Mouse (Mus musculus) midbrain, embryonic 13.5 days (tissue): ENCODE results near the gene Fam189a1. TPM values are rescaled to one million over a fixed set of nuclear protein-coding genes. Genes with fewer than 3 reads are reported as not detected.
A peak's percentile ranks its signal among the peaks of the same experiment; 100 is the strongest.

Experiments
- ATAC-seq: fragments of 200-750 bp; cut with Nextera tagmentation; 2 replicates; pipeline ENCODE4 v1.8.0; 2017; ENCODE audit warnings: mild to moderate bottlenecking, moderate TSS enrichment, moderate library complexity
- H3K27ac ChIP-seq: fragments of 300-500 bp; sonication (generic); 2 replicates; pipeline ENCODE4 v1.5.1; 2015; ENCODE audit warnings: inconsistent platforms, mild to moderate bottlenecking, moderate library complexity
- H3K27me3 ChIP-seq: fragments of 300-500 bp; sonication (generic); 2 replicates; pipeline ENCODE4 v1.6.1; 2015; ENCODE audit warnings: mild to moderate bottlenecking, inconsistent platforms
- H3K36me3 ChIP-seq: fragments of 300-500 bp; sonication (generic); 2 replicates; pipeline ENCODE4 v1.6.1; 2015; ENCODE audit warnings: mild to moderate bottlenecking, inconsistent platforms
- H3K4me1 ChIP-seq: fragments of 300-500 bp; sonication (generic); replicated peaks from 2 replicates; pipeline ENCODE4 v1.6.1; 2015; ENCODE audit warnings: inconsistent platforms
- H3K4me2 ChIP-seq: fragments of 300-500 bp; sonication (generic); replicated peaks from 2 replicates; pipeline ENCODE4 v1.6.1; 2015; ENCODE audit warnings: moderate library complexity, mild to moderate bottlenecking, inconsistent platforms
- H3K4me3 ChIP-seq: fragments of 300-500 bp; sonication (generic); replicated peaks from 2 replicates; pipeline ENCODE4 v1.5.1; 2015; ENCODE audit warnings: mild to moderate bottlenecking, inconsistent platforms
- H3K9ac ChIP-seq: fragments of 300-500 bp; sonication (generic); replicated peaks from 2 replicates; pipeline ENCODE4 v1.6.1; 2015; ENCODE audit warnings: mild to moderate bottlenecking, inconsistent platforms
- H3K9me3 ChIP-seq: fragments of 300-500 bp; sonication (generic); 2 replicates; pipeline ENCODE4 v1.6.1; 2016; ENCODE audit warnings: mild to moderate bottlenecking, inconsistent platforms
- WGBS: fragments of 180-500 bp; shearing (Covaris S2); methylation state at CpG from one replicate; pipeline ENCODE4 v1.1.7; 2015; 5-methylcytosine and 5-hydroxymethylcytosine counted together
- polyA plus RNA-seq: library from polyadenylated mRNA; unstranded; fragments of >200 nt; fragmentation: Nextera tagmentation; extraction: Ambion mirVana; gene quantifications from 2 replicates; pipeline ENCODE4 v1.2.1, GENCODE M21; 2015

Gene Fam189a1
- polyA plus RNA-seq, 1 experiment from 2014 or later: 5.9 TPM

DNA sequence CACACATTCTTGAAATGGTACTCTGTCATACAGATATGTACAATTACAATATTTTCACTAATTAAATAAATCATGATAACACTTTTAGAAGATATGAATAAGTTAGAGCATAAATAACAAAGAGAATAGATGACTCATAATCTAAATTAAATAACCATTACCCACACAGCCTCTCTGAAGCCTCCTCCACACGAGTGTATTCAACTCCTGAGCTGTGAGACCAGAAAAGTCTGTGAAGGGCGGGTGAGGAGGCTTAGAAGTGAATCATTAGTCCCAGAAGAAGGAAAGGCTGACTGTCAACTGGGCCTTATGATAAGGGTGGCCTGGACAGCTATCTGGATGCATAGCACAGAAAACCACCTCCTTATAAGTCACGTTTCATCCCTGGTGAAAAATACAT is 222.3 kb downstream of the Fam189a1 start:
- Histone ChIP-seq H3K9ac (no peak overlapping the region), H3K4me3 (no peak overlapping the region), H3K4me1 (0 out of 2 replicates have a peak, but pooled peaks cover 6% of the 10 kb centered on the region), H3K27ac (no peak overlapping the region), H3K4me2 (no peak overlapping the region), H3K36me3 (no peaks in the 10 kb centered on the region), H3K27me3 (no peaks in the 10 kb centered on the region), H3K9me3 (0 out of 2 replicates have a peak, but pooled peaks cover 2% of the 10 kb centered on the region)
- no peak for ATAC-seq
- WGBS: 76% methylated on average over 3 of the region's 3 CpGs

DNA sequence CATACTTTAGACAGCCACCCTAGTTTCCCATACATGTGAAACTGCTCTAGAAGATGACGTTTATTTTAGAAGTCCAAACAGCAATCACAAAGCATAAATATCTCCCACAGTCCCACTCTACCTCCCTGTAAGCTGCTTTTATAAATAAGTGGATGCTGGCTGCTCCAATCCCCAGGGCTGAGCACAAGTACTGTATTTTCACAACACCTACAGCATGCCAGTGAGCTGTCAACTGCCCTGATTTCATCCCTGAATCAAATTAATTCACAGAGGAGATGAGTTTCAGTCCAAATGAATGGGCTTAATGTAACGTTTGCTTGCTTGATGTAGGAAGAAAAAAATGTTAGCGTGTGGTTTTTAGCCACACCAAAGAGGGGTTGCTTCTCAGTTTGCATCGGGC is 225.4 kb downstream of the Fam189a1 start:
- no peaks in the 10 kb centered on the region for H3K36me3 ChIP-seq
- H3K9me3 ChIP-seq: no peaks in the 10 kb centered on the region
- 0 out of 2 replicates have a peak, but pooled peaks cover 6% of the 10 kb centered on the region for H3K4me1 ChIP-seq
- WGBS: 69% methylated on average over 4 of the region's 4 CpGs
- H3K27me3 ChIP-seq: no peaks in the 10 kb centered on the region
- H3K4me2 ChIP-seq: no peak overlapping the region
- H3K27ac ChIP-seq: no peak overlapping the region
- H3K9ac ChIP-seq: no peak overlapping the region
- H3K4me3 ChIP-seq: no peak overlapping the region
- ATAC-seq: no peak

DNA sequence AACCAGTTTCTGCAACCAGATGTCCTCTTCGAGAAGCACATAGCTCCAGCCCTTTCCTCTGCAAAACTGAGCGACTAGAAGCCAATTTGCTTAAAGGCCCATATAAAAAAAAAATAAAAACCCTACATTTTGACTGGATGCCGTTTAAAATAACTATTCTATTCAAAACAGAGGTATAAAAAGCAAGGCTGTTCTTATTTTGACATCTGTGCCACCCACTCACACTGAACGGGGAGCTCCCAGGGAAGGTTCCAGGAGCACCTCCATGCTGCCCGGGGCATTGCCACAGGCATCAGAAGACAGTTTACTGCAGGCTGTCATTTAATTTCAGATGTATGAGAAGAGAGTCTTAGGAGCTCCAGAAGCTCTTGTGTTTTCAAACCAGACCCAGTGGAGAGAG is 232.5 kb downstream of the Fam189a1 start:
- H3K9ac ChIP-seq: no peak overlapping the region
- no peaks in the 10 kb centered on the region for H3K9me3 ChIP-seq
- no peak overlapping the region for H3K4me3 ChIP-seq
- H3K27ac ChIP-seq: no peak overlapping the region
- no peaks in the 10 kb centered on the region for H3K36me3 ChIP-seq
- ATAC-seq: no peak
- H3K27me3 ChIP-seq: no peaks in the 10 kb centered on the region
- no peak overlapping the region for H3K4me2 ChIP-seq
- 82% methylated on average over 5 of the region's 5 CpGs for WGBS
- peaks cover 20% of the 10 kb centered on the region for H3K4me1 ChIP-seq

DNA sequence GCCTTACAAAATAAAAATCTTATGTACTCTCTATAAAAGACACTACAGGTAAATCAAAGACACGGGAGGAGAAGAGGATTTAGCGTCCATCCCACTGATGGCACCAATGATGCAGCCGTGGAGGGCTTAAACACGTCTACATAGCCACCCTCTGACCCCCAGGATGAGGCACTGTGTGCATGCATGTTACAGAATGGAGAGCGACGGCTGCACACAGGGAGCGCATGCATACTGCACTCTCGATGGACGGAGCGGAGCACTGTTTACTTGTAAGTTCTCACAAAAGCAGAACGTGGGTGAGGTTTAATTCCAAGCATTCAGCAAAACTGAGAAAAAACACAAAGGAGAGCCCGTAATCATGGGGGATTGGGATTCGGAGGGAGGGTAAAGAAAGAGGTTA is 235.2 kb downstream of the Fam189a1 start:
- 37% methylated on average over 13 of the region's 13 CpGs for WGBS
- Histone ChIP-seq H3K4me3 (no peak overlapping the region), H3K9me3 (no peaks in the 10 kb centered on the region), H3K4me2 (peak overlapping the region; percentile 14; the same call in 1 of the 2 replicates), H3K36me3 (no peaks in the 10 kb centered on the region), H3K4me1 (peaks cover 25% of the 10 kb centered on the region), H3K9ac (0 out of 2 replicates have a peak overlapping the region, but pooled peaks have one; percentile 33), H3K27ac (no peak overlapping the region), H3K27me3 (no peaks in the 10 kb centered on the region)
- peak; percentile 70; the same call in 1 of the 2 replicates for ATAC-seq

DNA sequence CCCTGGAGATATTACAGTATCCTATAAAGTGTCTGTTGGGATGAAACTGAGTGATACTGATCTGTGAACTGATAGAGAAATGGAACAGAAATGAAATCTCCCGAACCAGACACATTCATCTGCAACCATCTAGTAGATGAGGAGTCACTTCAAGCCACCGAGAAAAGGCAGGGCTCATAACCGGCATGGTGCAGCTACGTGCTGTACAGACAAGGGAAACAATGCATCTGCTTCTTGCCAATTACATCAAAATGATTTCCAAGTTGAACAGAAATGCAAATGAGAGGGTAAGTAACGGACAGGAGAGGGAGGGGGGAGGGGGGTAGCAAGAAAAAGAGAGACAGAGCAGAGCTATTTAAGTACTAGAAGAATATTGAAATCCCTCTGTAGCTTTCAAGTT is 235.6 kb downstream of the Fam189a1 start:
- peaks cover 26% of the 10 kb centered on the region for H3K4me1 ChIP-seq
- H3K27ac ChIP-seq: no peak overlapping the region
- H3K36me3 ChIP-seq: no peaks in the 10 kb centered on the region
- no peaks in the 10 kb centered on the region for H3K27me3 ChIP-seq
- peak overlapping the region; percentile 14; the same call in 1 of the 2 replicates for H3K4me2 ChIP-seq
- H3K4me3 ChIP-seq: no peak overlapping the region
- no peak overlapping the region; the same call in 1 of the 2 replicates for H3K9ac ChIP-seq
- no peaks in the 10 kb centered on the region for H3K9me3 ChIP-seq
- 28% methylated on average over 5 of the region's 5 CpGs for WGBS
- ATAC-seq: peak; percentile 55

DNA sequence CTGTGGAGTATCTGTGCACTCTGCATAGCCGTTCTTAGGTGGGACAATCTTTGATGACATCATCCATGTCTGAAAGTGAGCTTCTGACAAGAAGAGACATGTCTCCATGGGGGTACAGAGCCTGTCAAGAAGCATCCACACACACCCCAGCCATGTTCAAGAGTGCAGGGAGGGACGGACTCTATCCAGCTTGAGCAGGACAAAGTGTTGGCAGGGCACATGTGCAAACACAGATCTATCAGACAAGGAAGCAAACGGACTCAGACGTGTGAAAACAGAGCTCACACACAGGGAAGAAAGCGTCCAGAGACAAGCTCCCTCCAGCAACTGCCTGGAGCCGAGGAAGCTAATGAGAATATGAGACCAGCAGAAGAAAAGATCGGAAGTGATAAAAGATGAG is 239.7 kb downstream of the Fam189a1 start:
- H3K4me1 ChIP-seq: peaks cover 29% of the 10 kb centered on the region
- H3K4me3 ChIP-seq: no peak overlapping the region
- H3K27me3 ChIP-seq: no peaks in the 10 kb centered on the region
- H3K36me3 ChIP-seq: no peaks in the 10 kb centered on the region
- no peaks in the 10 kb centered on the region for H3K9me3 ChIP-seq
- peak overlapping the region; percentile 37 for H3K27ac ChIP-seq
- no peak overlapping the region for H3K4me2 ChIP-seq
- ATAC-seq: no peak
- H3K9ac ChIP-seq: no peak overlapping the region
- 55% methylated on average over 7 of the region's 7 CpGs for WGBS

DNA sequence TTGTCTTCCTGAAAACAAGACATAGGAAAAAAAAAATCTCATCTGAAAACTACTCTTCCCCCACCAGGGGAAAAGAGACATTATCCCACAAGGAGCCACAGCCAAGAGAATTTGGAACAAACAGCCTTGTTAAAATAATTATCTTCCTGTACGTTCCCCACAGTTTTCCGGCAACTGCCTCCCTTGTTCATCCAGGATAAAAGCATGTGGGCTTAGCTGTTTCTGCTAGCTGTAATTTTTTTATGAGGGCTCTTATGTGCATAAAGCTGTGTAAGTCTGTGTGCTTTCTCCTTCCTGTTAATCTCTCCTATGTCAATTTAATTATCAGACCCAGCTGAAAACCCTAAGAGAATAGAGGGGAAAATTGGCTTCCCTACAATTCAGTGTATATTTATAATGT is 241.2 kb downstream of the Fam189a1 start:
- peak; percentile 38; the same call in 1 of the 2 replicates for ATAC-seq
- H3K9me3 ChIP-seq: no peaks in the 10 kb centered on the region
- H3K4me2 ChIP-seq: no peak overlapping the region
- peaks cover 16% of the 10 kb centered on the region for H3K4me1 ChIP-seq
- no peaks in the 10 kb centered on the region for H3K36me3 ChIP-seq
- H3K9ac ChIP-seq: no peak overlapping the region
- no peak overlapping the region; the same call in 1 of the 2 replicates for H3K27ac ChIP-seq
- 46% methylated on average over 2 of the region's 2 CpGs for WGBS
- no peak overlapping the region for H3K4me3 ChIP-seq
- no peaks in the 10 kb centered on the region for H3K27me3 ChIP-seq

DNA sequence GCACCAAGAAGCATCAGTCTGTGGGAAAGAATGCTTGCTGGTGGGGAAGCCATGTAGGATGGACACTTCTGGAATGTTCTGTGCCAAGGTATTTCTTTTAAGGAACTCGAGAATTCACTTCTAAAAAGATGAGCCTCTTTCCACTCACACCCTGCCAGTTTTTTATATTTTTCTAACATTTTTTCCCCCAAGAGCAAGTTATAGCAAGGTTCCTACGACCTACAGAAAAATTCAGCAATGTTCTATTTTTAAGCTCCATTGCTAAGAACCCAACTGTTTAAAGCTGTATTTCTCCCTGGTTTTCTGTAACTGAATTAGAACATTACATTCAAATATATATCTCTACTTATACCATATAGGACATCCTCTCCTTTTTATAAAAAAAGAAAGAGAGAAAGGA is 244.4 kb downstream of the Fam189a1 start:
- whole genome bisulfite sequencing: 85% methylated on average over 2 of the region's 2 CpGs
- Histone ChIP-seq H3K9me3 (no peaks in the 10 kb centered on the region), H3K4me3 (no peak overlapping the region), H3K27ac (no peak overlapping the region), H3K27me3 (no peaks in the 10 kb centered on the region), H3K4me2 (no peak overlapping the region), H3K36me3 (no peaks in the 10 kb centered on the region), H3K4me1 (peaks cover 13% of the 10 kb centered on the region), H3K9ac (no peak overlapping the region)
- no peak for ATAC-seq

DNA sequence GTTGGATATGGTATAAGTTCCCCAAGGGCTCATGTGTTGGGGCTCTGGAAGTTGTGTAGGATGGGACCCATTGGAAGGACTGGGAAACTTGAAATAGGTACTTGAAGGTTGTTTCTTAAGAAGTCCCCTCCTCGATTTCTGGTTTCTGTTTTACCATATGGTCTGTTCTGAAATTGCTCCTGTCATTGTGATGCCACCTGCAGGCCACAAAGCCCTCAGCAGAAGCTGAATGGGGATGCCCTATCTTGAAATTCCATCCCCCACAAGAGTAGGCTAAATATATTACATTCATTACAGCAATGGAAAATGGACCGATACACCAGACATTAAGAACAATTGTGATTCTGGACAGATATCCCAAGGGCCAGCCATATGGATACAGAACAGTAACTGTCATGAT is 246.2 kb downstream of the Fam189a1 start:
- no peak overlapping the region for H3K4me2 ChIP-seq
- no peaks in the 10 kb centered on the region for H3K9me3 ChIP-seq
- H3K9ac ChIP-seq: no peak overlapping the region
- H3K4me3 ChIP-seq: no peak overlapping the region
- no peaks in the 10 kb centered on the region for H3K27me3 ChIP-seq
- ATAC-seq: no peak
- no peak overlapping the region for H3K27ac ChIP-seq
- H3K4me1 ChIP-seq: peaks cover 3% of the 10 kb centered on the region; the same call in 1 of the 2 replicates
- WGBS: 92% methylated on average over 2 of the region's 2 CpGs
- no peaks in the 10 kb centered on the region for H3K36me3 ChIP-seq

DNA sequence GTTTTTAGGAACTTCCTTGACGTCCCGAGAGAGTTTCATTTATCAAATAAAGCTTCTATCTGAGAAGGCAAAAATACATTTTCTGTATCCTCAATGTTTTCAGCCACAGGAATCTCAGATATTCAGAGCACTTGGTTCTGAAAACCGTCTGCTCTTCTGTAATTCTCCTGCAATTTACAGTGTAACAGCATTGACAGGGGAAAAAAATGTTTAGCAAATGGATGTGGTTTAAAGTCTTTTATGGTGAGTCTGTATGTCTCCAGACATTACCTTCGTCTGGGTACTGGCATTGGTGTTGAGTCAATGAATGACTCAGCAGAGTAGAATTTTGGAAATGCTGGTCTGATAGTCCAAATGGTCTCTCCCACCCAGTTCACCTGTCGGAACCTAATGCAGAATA is 249.4 kb downstream of the Fam189a1 start:
- ATAC-seq: no peak
- no peaks in the 10 kb centered on the region for H3K27me3 ChIP-seq
- H3K4me3 ChIP-seq: no peak overlapping the region
- no peak overlapping the region for H3K4me2 ChIP-seq
- H3K36me3 ChIP-seq: no peaks in the 10 kb centered on the region
- 84% methylated on average over 5 of the region's 5 CpGs for WGBS
- no peak overlapping the region for H3K9ac ChIP-seq
- no peaks in the 10 kb centered on the region for H3K4me1 ChIP-seq
- H3K9me3 ChIP-seq: no peaks in the 10 kb centered on the region
- H3K27ac ChIP-seq: no peak overlapping the region

DNA sequence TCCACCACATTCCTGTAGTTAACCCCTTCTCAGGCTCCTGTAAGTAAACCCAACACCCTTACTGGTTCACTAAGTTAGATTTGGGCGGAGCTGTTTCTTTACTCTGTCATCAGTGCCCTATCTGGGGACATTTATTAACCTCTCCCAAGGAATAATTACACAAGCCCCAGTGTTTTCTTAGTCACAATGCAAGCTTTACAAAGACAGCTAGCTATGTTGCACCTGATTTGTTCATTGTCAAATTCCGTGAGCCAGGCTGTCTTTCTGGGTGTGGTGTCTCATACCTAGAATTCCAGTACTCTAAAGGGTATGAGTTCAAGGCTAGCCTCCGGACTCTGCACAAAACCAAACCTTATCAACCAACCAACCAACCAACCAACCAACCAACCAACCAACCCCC is 250.9 kb downstream of the Fam189a1 start:
- 91% methylated on average over 3 of the region's 3 CpGs for WGBS
- Histone ChIP-seq H3K4me3 (no peak overlapping the region), H3K27ac (no peak overlapping the region), H3K36me3 (no peaks in the 10 kb centered on the region), H3K27me3 (no peaks in the 10 kb centered on the region), H3K4me2 (no peak overlapping the region), H3K4me1 (no peaks in the 10 kb centered on the region), H3K9ac (no peak overlapping the region), H3K9me3 (no peaks in the 10 kb centered on the region)
- no peak for ATAC-seq

DNA sequence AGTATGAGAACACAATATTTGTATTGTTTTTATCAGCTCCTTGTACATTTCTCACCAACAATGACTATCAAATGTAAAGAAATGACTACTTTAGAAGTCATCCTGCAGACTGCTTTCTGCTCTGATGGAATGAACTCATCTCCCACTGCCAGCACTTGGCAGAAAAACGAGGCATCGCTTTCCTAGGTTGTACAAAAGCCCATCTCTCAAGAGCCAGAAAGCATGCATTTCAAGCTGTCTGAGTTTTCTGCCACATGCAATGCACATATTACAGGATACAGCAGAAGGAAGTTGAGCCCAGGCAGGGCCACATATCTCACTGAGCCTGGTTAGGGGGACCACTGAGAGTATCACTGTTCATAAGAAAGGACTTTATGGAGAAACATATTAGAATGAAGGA is 256.1 kb downstream of the Fam189a1 start:
- ATAC-seq: no peak
- Histone ChIP-seq H3K4me1 (peaks cover 6% of the 10 kb centered on the region; the same call in 1 of the 2 replicates), H3K9ac (no peak overlapping the region), H3K36me3 (no peaks in the 10 kb centered on the region), H3K4me3 (no peak overlapping the region), H3K4me2 (no peak overlapping the region), H3K27me3 (no peaks in the 10 kb centered on the region), H3K27ac (no peak overlapping the region), H3K9me3 (no peaks in the 10 kb centered on the region)
- WGBS: 85% methylated on average over 2 of the region's 2 CpGs

DNA sequence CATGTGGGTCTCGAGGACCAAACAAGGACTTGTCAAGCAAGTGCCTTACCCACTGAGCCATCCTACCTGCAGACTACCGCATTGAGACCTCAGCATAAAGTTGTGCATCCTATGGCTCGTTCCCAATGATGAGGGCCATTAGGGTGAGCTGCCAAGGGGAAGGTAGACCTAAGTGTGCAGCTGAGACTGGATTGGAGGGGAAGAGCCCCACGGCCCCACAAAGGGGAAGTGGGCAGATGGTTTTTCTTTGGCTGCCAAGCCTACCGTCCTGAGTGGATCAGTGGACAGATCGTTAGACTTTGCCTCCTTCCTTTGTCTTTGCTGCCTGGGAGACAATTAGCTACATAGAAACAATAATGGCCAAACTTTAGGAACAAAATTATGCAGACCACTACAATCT is 259.8 kb downstream of the Fam189a1 start:
- no peak overlapping the region for H3K27ac ChIP-seq
- no peak overlapping the region for H3K9ac ChIP-seq
- no peaks in the 10 kb centered on the region for H3K36me3 ChIP-seq
- H3K27me3 ChIP-seq: no peaks in the 10 kb centered on the region
- WGBS: 83% methylated on average over 6 of the region's 6 CpGs
- ATAC-seq: no peak
- H3K9me3 ChIP-seq: no peaks in the 10 kb centered on the region
- no peak overlapping the region for H3K4me2 ChIP-seq
- H3K4me1 ChIP-seq: peaks cover 7% of the 10 kb centered on the region; the same call in 1 of the 2 replicates
- no peak overlapping the region for H3K4me3 ChIP-seq
